Mouse (Mus musculus): Measurements from ENCODE around the gene Bace2. TPM values are rescaled to one million over a fixed set of nuclear protein-coding genes. Genes with fewer than 3 reads are reported as not detected.

Gene Bace2
- polyA plus RNA-seq, 1 experiment from 2014 or later: 17.8 TPM

DNA sequence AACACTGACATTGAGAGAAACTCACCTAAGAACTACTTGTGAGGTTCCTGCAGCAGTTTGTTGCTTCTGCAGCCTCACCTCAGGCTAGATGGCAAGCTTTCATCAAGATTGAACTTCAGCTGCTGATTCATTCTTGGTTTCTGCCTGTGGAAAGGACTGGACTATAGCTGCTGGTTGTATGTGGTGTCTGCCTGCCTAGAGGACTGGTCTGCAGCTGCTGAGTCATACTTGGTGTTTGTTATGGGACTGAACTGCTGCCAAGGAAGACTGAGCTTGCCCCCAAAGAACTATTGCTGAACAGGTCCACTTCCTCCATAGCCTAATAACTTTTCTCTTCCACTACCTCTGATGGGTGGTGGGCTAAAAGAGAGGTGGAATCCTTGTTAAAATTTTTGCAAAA lies 90.8 kb downstream of the Bace2 start:
- no peaks in the 10 kb centered on the region for H3K4me1 ChIP-seq (replicated peaks; ENCODE audit: control insufficient read depth, insufficient read depth, low read length)
- H3K27me3 ChIP-seq (replicated peaks; ENCODE audit: control insufficient read depth, insufficient read depth, low read length): no peaks in the 10 kb centered on the region
- no peak overlapping the region for H3K4me3 ChIP-seq (ENCODE audit: low read depth, low read length)
- TF ChIP-seq CTCF (IDR thresholded peaks at IDR 0.05; ENCODE audit: low read depth): no peak
- H3K36me3 ChIP-seq (ENCODE audit: control insufficient read depth, insufficient read depth): no peaks in the 10 kb centered on the region
- H3K9me3 ChIP-seq (ENCODE audit: control insufficient read depth): no peaks in the 10 kb centered on the region
- H3K4me2 ChIP-seq (replicated peaks; ENCODE audit: low read depth): no peak overlapping the region
- H3K27ac ChIP-seq (ENCODE audit: low read depth, low read length): no peak overlapping the region
- ATAC-seq: no peak
- H3K9ac ChIP-seq (ENCODE audit: low read depth, low read length): no peak overlapping the region

DNA sequence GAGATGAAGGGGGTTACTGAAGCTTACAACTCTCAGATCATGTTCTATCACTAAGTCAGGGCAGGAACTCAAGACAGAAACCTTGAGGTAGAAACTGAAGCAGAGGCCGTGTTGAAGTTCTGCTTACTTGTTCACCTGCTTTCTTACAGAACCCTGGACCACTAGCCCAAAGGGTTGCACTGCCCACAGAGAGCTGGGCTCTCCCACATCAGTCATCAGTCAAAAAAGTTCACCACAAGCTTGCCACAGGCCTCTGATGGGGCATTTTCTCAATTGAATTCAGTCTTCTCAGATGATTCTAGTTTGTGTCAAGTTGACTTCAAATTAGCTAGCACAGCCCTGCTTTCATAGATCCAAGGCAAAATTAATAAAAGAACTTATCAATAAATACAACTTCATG lies 103.3 kb downstream of the Bace2 start:
- no peak for ATAC-seq
- no peaks in the 10 kb centered on the region for H3K27me3 ChIP-seq (replicated peaks; ENCODE audit: control insufficient read depth, insufficient read depth, low read length)
- WGBS: 80% methylated on average over 1 of the region's 1 CpGs

DNA sequence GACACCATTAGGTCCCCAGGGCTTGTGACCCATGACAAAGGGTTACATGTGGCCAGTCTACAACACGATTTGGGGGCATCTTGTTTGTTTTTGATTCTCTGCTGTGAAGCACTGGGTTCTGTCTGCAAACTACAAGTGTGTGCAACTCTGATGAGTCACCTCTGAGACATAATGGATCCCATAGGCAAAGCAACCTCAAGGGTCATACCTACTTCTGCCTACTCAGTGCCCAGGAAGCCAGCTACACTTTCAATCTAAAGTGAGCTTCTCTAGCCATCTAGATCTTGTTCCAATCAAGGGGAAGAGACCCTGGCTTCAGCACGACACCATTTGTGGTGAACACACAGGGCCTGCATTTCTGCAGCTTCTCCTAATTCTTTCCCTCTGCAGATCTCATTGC lies 104.7 kb downstream of the Bace2 start:
- H3K9me3 ChIP-seq (ENCODE audit: control insufficient read depth): no peaks in the 10 kb centered on the region
- H3K9ac ChIP-seq (ENCODE audit: low read depth, low read length): no peak overlapping the region
- H3K4me3 ChIP-seq (ENCODE audit: low read depth, low read length): no peak overlapping the region
- H3K27ac ChIP-seq (ENCODE audit: low read depth, low read length): no peak overlapping the region
- TF ChIP-seq CTCF (IDR thresholded peaks at IDR 0.05; ENCODE audit: low read depth): no peak
- 77% methylated on average over 2 of the region's 2 CpGs for WGBS
- H3K4me1 ChIP-seq (replicated peaks; ENCODE audit: control insufficient read depth, insufficient read depth, low read length): no peaks in the 10 kb centered on the region
- no peak for ATAC-seq
- H3K4me2 ChIP-seq (replicated peaks; ENCODE audit: low read depth): no peak overlapping the region
- H3K27me3 ChIP-seq (replicated peaks; ENCODE audit: control insufficient read depth, insufficient read depth, low read length): no peaks in the 10 kb centered on the region
- no peaks in the 10 kb centered on the region for H3K36me3 ChIP-seq (ENCODE audit: control insufficient read depth, insufficient read depth)

More for the DNA sequence above, 103.3 kb downstream of the Bace2 start:
- H3K9me3 ChIP-seq (ENCODE audit: control insufficient read depth): no peaks in the 10 kb centered on the region
- H3K4me1 ChIP-seq (replicated peaks; ENCODE audit: control insufficient read depth, insufficient read depth, low read length): no peaks in the 10 kb centered on the region
- no peak overlapping the region for H3K9ac ChIP-seq (ENCODE audit: low read depth, low read length)
- H3K4me2 ChIP-seq (replicated peaks; ENCODE audit: low read depth): no peak overlapping the region
- no peak overlapping the region for H3K4me3 ChIP-seq (ENCODE audit: low read depth, low read length)
- H3K36me3 ChIP-seq (ENCODE audit: control insufficient read depth, insufficient read depth): no peaks in the 10 kb centered on the region
- no peak overlapping the region for H3K27ac ChIP-seq (ENCODE audit: low read depth, low read length)
- TF ChIP-seq CTCF (IDR thresholded peaks at IDR 0.05; ENCODE audit: low read depth): no peak

DNA sequence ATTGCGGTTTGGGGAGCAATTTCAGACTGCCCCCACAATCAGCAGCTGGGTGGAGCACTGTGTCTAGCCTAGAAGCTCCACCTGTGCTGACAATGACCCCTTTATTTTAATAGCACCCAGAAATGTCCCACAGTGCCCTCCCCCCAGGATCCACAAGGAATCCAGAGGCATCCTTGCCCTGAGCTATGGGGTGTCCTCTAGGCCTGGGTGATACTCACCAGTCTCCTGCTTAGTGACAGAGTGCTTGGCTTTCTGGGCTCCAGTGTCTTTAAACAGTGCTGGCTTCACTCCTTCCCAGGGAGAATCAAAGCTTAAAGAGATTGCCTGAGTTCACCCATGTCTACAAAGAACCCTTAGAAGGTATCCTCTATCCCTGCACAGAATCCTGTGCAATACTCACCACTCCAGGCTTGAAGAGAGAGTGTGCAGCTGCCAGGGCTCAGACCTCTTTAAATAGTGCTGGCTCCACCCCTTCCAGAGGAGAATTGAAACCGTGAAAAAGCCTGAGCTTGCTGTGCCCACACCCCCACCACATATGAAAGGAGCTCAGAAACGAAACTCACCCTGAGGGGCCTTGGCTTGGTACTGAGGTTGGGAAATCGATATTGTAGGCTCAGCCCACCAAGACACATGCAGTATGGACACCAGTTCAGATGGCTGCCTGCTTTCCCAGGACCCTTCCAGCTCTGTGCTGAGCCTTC lies 106.1 kb downstream of the Bace2 start, which contains the start of gene Mx1:
Gene Mx1, minus strand, starts transcription at position 427 of the 701 bp plus-strand sequence.
- no peak for TF ChIP-seq CTCF (IDR thresholded peaks at IDR 0.05; ENCODE audit: low read depth)
- no peaks in the 10 kb centered on the region for H3K9me3 ChIP-seq (ENCODE audit: control insufficient read depth)
- peak; percentile 52; the same call in 1 of the 2 replicates for ATAC-seq
- no peak within 1 kb of the TSS for H3K4me3 ChIP-seq (ENCODE audit: low read depth, low read length)
- no peak within 1 kb of the TSS for H3K9ac ChIP-seq (ENCODE audit: low read depth, low read length)
- WGBS: 17% methylated on average over 4 of the region's 4 CpGs
- H3K4me2 ChIP-seq (replicated peaks; ENCODE audit: low read depth): no peak within 1 kb of the TSS
- no peaks in the 10 kb centered on the region for H3K4me1 ChIP-seq (replicated peaks; ENCODE audit: control insufficient read depth, insufficient read depth, low read length)
- H3K27me3 ChIP-seq (replicated peaks; ENCODE audit: control insufficient read depth, insufficient read depth, low read length): no peaks in the 10 kb centered on the region
- H3K27ac ChIP-seq (ENCODE audit: low read depth, low read length): no peak within 1 kb of the TSS
- H3K36me3 ChIP-seq (ENCODE audit: control insufficient read depth, insufficient read depth): no peaks in the 10 kb centered on the region

DNA sequence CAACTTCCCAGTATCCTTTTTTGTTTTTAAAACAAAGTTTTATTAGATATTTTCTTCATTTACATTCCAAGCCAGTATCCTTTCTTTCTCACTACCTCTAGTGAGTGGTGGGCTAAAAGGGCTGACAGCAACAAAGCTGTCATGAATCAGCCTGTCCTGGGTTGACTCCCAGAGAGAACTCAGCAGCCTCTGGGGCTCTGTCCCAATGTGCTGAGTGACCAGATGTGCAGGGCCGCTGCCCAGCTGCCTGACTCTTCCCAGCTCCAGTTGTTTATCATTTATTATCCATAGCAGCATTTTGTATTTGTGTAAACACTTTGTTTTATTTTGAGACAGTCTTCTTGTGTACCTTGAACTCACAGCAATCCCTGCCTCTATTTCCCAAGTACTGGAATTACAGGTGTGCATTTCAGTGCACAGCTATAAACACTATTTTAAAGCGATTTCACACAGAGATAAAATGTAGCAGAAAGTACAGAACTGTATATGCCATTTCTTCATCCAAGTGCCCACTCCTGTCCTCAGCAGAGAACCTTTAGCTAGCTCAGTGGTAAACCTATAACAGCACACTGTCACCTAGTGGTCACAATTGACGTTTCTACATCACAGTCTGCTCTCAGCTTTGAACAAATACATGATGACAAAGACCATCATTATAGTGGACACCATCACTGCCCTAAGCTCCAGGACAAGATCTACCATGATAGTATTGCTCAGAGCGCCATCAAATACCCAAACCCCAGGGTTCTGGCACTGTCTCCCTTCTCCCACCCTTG lies 109.8 kb downstream of the Bace2 start:
- TF ChIP-seq CTCF (IDR thresholded peaks at IDR 0.05; ENCODE audit: low read depth): peak; percentile 81
- no peak overlapping the region for H3K9ac ChIP-seq (ENCODE audit: low read depth, low read length)
- H3K4me3 ChIP-seq (ENCODE audit: low read depth, low read length): no peak overlapping the region
- no peak overlapping the region for H3K27ac ChIP-seq (ENCODE audit: low read depth, low read length)
- no peaks in the 10 kb centered on the region for H3K4me1 ChIP-seq (replicated peaks; ENCODE audit: control insufficient read depth, insufficient read depth, low read length)
- no peak overlapping the region for H3K4me2 ChIP-seq (replicated peaks; ENCODE audit: low read depth)
- no peaks in the 10 kb centered on the region for H3K9me3 ChIP-seq (ENCODE audit: control insufficient read depth)
- H3K27me3 ChIP-seq (replicated peaks; ENCODE audit: control insufficient read depth, insufficient read depth, low read length): no peaks in the 10 kb centered on the region
- 59% methylated on average over 4 of the region's 4 CpGs for WGBS
- H3K36me3 ChIP-seq (ENCODE audit: control insufficient read depth, insufficient read depth): no peaks in the 10 kb centered on the region
- ATAC-seq: no peak

DNA sequence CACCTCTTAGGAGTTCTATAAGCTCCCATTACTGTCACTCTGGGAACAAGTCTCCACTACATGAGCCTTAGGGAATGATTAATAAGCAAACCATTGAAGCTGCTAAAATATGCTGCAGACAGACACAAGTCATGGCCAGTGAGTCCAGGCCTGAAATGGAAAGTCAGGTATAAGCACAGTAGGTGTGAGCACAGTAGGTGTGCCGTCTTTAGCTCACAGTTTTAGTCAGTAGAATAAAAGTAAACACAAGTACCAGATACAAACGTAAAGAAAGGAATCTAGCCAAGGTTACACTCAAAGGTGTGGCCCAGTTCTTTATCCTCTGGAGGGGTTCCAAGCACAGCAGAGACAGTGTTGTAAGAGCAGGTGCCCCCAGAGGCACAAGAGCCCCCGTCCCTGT lies 110.9 kb downstream of the Bace2 start:
- no peak overlapping the region for H3K4me3 ChIP-seq (ENCODE audit: low read depth, low read length)
- H3K9me3 ChIP-seq (ENCODE audit: control insufficient read depth): no peaks in the 10 kb centered on the region
- no peak for TF ChIP-seq CTCF (IDR thresholded peaks at IDR 0.05; ENCODE audit: low read depth)
- no peaks in the 10 kb centered on the region for H3K36me3 ChIP-seq (ENCODE audit: control insufficient read depth, insufficient read depth)
- H3K4me1 ChIP-seq (replicated peaks; ENCODE audit: control insufficient read depth, insufficient read depth, low read length): no peaks in the 10 kb centered on the region
- H3K9ac ChIP-seq (ENCODE audit: low read depth, low read length): no peak overlapping the region
- WGBS: 39% methylated on average over 3 of the region's 3 CpGs
- no peak for ATAC-seq
- H3K4me2 ChIP-seq (replicated peaks; ENCODE audit: low read depth): no peak overlapping the region
- H3K27me3 ChIP-seq (replicated peaks; ENCODE audit: control insufficient read depth, insufficient read depth, low read length): no peaks in the 10 kb centered on the region
- no peak overlapping the region for H3K27ac ChIP-seq (ENCODE audit: low read depth, low read length)

Data from intestine, postnatal 0 days (tissue).